Mouse (Mus musculus): Measurements from ENCODE around the gene Eepd1. TPM values are rescaled to one million over a fixed set of nuclear protein-coding genes. Genes with fewer than 3 reads are reported as not detected.
A peak's percentile ranks its signal among the peaks of the same experiment; 100 is the strongest.

The Eepd1 gene
- polyA plus RNA-seq, 1 experiment = 13.9 TPM

DNA sequence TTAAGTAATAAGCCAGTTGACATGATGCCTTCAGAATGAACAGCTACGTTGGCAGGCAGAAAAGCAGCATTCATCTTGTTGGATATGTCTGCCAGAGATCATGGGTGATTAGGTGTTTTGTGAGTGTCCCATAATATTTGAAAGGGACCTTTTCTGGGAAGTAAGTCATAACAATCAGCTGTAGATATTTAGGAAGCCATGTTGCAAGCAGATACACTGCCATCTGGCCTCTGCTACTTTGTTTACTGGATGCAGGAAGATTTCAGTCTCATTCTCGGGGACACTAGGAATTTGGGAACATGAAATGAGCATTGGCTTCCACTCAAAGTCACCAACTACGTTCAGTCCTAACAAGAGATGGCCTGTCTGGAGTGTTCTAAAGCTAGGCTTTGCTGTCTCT lies 54.1 kb downstream of the Eepd1 start:
- Histone ChIP-seq H3K4me3 (ENCODE audit: insufficient read depth, low read depth, low read length) (no peak overlapping the region), H3K4me1 (ENCODE audit: control insufficient read depth, insufficient read depth, insufficient read length, low read length) (peaks cover 14% of the 10 kb centered on the region), H3K27ac (replicated peaks; ENCODE audit: low read depth, low read length) (no peak overlapping the region)

DNA sequence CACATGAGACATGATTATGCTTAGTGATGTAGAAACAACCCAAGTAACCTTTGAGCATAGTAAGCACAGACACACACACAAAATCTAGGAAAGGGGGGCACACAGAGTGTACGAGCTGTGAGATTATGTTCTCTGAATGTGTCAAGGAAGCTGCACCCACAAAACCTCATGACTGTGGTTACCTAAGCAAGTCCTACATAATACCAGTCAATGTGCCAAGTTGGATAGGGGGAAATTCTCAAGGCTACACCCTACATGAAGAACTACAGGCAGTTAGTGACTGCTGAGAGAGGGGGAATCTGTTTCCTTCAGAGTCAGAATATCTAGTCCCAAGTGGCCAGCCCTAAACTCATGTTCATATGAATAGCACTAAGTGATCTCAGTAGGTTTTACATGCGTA lies 58.1 kb downstream of the Eepd1 start:
- Histone ChIP-seq H3K4me3 (ENCODE audit: insufficient read depth, low read depth, low read length) (no peak overlapping the region), H3K27ac (replicated peaks; ENCODE audit: low read depth, low read length) (peak overlapping the region; percentile 15)

DNA sequence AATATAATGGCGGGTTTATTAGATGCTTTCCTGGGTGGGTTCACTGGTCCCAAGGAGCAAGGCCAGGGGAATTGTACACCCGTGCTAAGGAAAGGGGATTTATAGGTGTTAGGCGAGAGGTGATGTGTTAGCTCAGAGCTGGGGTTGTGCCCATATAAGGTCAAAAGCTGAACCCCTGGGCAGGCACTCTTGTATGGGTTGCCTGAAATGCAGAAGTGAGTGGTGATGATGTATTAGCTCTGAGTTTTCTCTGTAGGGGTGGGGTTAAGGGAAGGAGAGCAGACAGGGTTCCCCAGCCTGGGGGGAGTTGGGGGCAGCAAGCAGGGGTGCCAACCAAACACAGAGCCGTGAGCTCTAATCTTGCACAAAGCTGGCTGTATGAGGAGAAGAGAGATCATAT lies 60.0 kb downstream of the Eepd1 start:
- Histone ChIP-seq H3K27ac (replicated peaks; ENCODE audit: low read depth, low read length) (no peak overlapping the region), H3K4me3 (ENCODE audit: insufficient read depth, low read depth, low read length) (no peak overlapping the region), H3K4me1 (ENCODE audit: control insufficient read depth, insufficient read depth, insufficient read length, low read length) (peaks cover 21% of the 10 kb centered on the region)

More for the DNA sequence above, 58.1 kb downstream of the Eepd1 start:
- H3K4me1 ChIP-seq (ENCODE audit: control insufficient read depth, insufficient read depth, insufficient read length, low read length) = peaks cover 18% of the 10 kb centered on the region

DNA sequence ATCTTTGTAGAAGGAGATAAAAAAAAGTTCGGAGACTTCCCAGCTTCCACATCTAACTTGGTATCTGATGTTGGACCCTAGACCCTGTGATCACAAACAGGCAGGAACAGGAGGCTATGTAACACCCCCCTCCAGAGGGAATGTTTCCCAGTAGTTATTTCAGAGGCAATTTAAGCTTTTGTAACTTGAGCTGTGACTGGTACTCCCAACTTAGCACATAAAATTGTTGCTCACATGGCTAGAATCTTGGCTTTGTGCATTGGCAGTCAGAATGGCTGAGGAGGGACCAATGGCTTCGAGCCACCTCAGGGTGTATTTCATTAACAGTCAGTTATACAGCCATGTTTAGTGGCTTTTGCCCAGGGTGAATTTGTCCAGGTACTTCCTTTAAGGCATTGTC lies 63.9 kb downstream of the Eepd1 start:
- Histone ChIP-seq H3K4me3 (ENCODE audit: insufficient read depth, low read depth, low read length) (no peak overlapping the region), H3K4me1 (ENCODE audit: control insufficient read depth, insufficient read depth, insufficient read length, low read length) (peaks cover 24% of the 10 kb centered on the region), H3K27ac (replicated peaks; ENCODE audit: low read depth, low read length) (0 out of 2 replicates have a peak overlapping the region, but pooled peaks have one; percentile 15)

DNA sequence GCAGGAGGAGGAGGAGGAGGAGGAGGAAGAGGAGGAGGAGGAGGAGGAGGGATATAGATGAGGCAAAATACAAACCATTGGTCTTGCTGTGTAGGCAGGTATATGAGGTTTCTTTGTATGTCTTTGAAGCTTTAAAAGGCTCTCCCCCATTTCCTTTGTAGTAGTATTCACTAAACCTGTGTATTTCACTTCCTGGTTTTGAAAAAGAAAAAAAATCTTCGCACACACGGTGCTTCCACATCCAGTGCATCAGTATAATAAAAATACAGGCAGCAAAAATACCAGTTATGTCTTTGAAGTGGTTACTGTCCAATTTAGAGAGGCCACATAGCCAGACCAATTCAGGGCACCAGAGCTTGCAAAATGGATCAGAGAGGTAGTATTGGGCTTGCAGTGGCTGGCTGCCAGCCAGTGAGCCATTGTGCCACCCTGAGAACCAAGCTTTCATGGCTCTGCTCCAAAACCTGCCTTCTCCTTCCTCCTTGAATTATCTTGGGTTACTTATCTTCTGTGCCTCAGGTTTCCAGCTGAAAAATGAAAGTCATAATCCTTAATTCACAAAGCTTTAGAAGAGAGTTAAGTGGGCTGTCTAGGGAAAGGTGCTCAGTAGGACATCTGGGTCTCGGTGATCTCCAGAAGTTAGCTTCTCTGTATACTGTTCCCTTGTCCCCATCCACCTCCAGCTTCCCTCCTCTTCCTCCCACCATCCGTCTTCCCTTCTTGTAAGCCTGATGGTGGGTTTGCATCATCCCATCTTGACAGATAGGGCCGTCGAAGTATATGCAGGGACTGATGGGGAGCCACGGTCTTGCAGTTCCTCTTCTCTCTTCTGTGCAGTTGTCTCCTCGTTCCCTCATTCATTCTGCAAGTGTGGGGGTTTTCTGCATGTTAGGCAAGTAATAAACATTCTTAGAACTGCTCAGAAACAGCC lies 68.0 kb downstream of the Eepd1 start:
- Histone ChIP-seq H3K4me1 (ENCODE audit: control insufficient read depth, insufficient read depth, insufficient read length, low read length) (peaks cover 28% of the 10 kb centered on the region), H3K4me3 (ENCODE audit: insufficient read depth, low read depth, low read length) (no peak overlapping the region), H3K27ac (replicated peaks; ENCODE audit: low read depth, low read length) (no peak overlapping the region)

DNA sequence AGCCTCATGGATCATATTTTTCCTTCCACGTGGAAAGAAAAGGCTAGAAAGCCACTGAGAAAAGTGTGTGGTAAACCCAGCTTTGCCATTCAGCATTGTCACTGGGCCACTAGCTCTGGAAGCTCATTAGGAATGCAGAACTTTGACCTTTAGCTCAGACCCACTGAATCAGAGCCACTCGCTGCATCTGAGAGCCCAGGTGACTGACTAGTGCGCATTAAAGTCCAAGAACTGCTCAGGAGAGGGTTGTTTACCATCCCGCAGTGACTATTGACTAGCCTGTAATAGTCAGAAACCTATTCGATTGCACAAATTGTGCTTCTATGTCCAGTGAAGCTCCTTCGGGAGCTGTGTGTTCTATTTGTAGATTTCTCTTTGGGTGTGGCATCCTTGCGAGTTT lies 68.8 kb downstream of the Eepd1 start:
- Histone ChIP-seq H3K27ac (replicated peaks; ENCODE audit: low read depth, low read length) (no peak overlapping the region), H3K4me1 (ENCODE audit: control insufficient read depth, insufficient read depth, insufficient read length, low read length) (peaks cover 30% of the 10 kb centered on the region), H3K4me3 (ENCODE audit: insufficient read depth, low read depth, low read length) (no peak overlapping the region)

DNA sequence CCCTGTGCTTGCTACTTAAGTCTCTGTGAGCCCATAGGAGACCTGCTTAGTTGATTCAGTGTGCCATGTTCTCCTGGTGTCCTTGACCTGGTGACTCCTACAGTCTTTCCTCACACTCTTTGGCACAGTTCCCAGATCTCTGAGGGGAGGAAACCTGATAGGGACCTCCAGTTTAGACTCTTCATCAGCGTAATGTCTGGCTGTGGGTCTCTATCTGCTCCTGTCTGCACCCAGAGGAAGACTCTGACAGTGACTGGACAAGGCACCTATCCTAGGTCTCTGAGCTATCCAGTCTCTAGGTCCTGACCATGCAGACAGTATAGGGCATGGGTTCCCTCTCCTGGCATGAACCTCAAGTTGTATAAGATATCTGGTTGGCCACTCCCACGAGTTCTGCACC lies 71.2 kb downstream of the Eepd1 start:
- Histone ChIP-seq H3K4me3 (ENCODE audit: insufficient read depth, low read depth, low read length) (no peak overlapping the region), H3K27ac (replicated peaks; ENCODE audit: low read depth, low read length) (no peak overlapping the region), H3K4me1 (ENCODE audit: control insufficient read depth, insufficient read depth, insufficient read length, low read length) (peaks cover 35% of the 10 kb centered on the region)

DNA sequence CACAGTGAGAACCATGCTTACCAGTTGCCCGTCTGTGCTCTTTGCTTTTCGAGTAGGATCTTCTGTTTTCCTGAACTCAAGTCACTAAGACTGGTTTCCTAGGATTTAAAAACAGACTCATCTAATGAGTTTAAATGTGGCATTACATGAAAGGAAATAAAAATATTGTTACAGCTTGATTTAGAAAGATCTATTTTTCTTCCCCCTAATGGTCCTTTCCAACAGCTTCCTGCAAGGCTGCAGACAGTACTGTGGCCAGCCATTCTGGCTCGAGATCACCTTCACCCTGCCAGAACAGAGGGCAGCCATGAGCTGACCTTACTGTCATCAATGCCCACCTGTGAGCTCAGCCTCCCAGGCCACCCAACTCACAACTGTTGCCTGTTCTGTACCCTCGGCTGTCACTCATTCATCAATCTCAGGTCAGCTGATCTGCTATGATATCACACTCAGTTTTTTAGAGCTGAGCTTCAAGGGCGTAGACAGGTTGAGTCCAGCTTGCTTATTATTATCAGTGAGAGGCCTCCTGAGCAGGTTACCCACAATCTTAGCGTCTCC lies 73.0 kb downstream of the Eepd1 start:
- peaks cover 36% of the 10 kb centered on the region for H3K4me1 ChIP-seq (ENCODE audit: control insufficient read depth, insufficient read depth, insufficient read length, low read length)
- no peak overlapping the region for H3K4me3 ChIP-seq (ENCODE audit: insufficient read depth, low read depth, low read length)
- H3K27ac ChIP-seq (replicated peaks; ENCODE audit: low read depth, low read length) = peak overlapping the region; percentile 62; the same call in 1 of the 2 replicates

DNA sequence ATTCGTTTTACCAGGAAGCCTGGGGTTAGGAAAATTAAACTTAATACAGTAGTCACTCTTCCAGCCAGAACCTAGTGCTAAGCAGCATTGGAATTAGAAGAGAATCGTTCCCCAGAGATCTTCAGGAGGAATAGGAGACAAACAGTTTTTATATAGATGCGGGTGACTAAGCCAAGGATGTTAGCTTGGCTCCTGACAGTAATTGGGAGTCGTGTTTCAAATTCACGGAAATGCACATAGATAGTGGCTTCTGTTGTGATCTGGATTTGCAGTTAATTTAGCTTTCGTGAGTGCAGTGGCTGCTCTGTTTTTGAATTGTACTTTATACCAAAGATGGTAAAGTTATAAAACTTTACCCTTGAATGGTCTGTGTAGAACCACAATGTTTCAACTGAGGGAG lies 73.9 kb downstream of the Eepd1 start:
- 0 out of 2 replicates have a peak overlapping the region, but pooled peaks have one; percentile 32 for H3K27ac ChIP-seq (replicated peaks; ENCODE audit: low read depth, low read length)
- no peak overlapping the region for H3K4me3 ChIP-seq (ENCODE audit: insufficient read depth, low read depth, low read length)
- peaks cover 35% of the 10 kb centered on the region for H3K4me1 ChIP-seq (ENCODE audit: control insufficient read depth, insufficient read depth, insufficient read length, low read length)

DNA sequence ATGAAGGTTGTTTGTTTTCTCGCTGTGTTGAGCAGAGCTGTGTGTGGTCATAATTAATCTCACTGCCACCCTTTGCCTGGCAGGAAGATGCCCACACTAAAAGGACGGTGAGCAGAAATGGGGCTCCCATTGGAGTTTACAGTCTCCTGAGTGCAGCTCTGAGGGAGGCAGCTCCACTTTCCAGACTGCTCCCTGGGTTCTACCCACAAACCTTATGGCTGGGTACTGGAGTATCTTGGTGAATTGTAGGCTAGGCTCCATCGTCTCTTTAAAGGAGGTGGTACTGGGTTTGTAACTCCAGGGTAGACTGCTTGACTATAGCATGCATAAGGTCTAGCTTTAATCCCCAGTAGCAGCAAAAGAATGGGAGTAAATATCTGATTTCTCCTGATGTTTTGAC lies 74.7 kb downstream of the Eepd1 start:
- Histone ChIP-seq H3K27ac (replicated peaks; ENCODE audit: low read depth, low read length) (0 out of 2 replicates have a peak overlapping the region, but pooled peaks have one; percentile 53), H3K4me3 (ENCODE audit: insufficient read depth, low read depth, low read length) (no peak overlapping the region), H3K4me1 (ENCODE audit: control insufficient read depth, insufficient read depth, insufficient read length, low read length) (peaks cover 31% of the 10 kb centered on the region)

DNA sequence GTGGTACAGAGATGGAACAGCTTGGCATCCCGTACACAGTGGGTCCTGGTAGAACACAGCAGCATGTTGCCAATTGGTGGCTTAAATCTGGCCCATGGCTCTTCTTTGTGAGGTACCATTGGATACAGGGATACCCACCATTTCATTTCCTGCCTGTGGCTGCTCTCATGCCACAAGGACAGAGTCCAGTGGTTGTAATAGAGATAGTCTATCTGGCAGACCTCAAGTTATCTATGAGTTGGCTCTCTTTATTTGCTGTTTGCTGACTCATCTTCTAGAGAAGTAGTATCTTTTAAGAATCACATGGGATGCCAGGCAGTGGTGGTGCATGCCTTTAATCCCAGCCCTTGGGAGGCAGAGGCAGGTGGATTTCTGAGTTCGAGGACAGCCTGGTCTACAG lies 76.0 kb downstream of the Eepd1 start:
- H3K4me3 ChIP-seq (ENCODE audit: insufficient read depth, low read depth, low read length) = no peak overlapping the region
- H3K4me1 ChIP-seq (ENCODE audit: control insufficient read depth, insufficient read depth, insufficient read length, low read length) = peaks cover 26% of the 10 kb centered on the region
- H3K27ac ChIP-seq (replicated peaks; ENCODE audit: low read depth, low read length) = no peak overlapping the region

DNA sequence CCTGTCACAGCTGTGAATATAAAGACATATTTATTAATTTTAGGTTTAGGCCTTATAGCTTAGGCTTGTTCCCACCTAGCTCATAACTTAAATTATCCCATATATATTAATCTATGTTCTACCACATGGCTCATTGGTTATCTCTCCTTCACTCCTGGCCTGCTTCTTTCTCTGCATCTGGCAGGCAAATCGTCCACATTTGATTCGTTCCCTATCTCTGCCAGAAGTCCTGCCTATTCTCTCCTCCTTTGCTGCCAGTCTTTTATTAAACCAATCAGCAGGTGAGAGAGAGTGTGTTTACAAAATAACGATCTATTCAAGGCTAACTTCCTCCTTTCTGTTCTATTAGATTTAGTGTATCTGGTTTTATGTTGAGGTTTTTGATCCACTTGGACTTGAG lies 77.5 kb downstream of the Eepd1 start:
- H3K4me3 ChIP-seq (ENCODE audit: insufficient read depth, low read depth, low read length) = no peak overlapping the region
- peaks cover 23% of the 10 kb centered on the region for H3K4me1 ChIP-seq (ENCODE audit: control insufficient read depth, insufficient read depth, insufficient read length, low read length)
- no peak overlapping the region for H3K27ac ChIP-seq (replicated peaks; ENCODE audit: low read depth, low read length)

DNA sequence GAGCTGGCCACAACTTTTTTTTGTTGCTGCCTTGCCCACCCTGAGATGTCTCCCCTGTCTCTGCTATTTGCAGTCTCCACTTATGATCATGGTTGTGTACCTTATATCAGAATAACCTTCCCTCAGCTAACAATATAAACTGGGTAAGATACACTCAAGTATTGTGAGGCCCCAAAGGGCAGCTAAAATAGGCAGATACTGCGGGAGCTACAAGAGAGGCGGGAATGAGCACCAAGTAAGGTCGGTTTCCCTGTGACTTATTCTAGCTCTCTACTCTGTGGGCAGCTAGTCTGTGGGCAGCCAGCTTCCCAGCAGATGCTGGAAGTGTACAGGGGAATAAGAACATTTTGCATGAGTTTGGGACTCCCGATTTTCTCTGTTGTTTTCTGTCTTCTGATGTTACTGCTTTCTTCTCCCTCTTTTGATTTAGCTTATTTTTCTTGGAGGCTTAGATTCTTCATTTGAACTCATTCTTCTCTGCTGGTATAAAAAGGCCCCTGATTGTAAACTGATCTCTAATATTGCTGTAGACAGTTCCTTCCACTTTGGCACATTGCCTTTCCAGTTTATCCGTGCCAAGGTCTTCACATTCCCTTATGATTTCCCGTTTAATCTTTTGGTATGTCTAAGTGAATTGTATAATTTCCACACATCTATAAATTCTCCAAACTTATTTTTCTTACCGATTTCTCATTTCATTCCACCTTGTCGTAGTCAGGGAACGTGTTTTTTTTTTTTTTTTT lies 78.8 kb downstream of the Eepd1 start:
- Histone ChIP-seq H3K4me3 (ENCODE audit: insufficient read depth, low read depth, low read length) (no peak overlapping the region), H3K27ac (replicated peaks; ENCODE audit: low read depth, low read length) (no peak overlapping the region; the same call in 1 of the 2 replicates), H3K4me1 (ENCODE audit: control insufficient read depth, insufficient read depth, insufficient read length, low read length) (peaks cover 16% of the 10 kb centered on the region; the same call in 1 of the 2 replicates)

DNA sequence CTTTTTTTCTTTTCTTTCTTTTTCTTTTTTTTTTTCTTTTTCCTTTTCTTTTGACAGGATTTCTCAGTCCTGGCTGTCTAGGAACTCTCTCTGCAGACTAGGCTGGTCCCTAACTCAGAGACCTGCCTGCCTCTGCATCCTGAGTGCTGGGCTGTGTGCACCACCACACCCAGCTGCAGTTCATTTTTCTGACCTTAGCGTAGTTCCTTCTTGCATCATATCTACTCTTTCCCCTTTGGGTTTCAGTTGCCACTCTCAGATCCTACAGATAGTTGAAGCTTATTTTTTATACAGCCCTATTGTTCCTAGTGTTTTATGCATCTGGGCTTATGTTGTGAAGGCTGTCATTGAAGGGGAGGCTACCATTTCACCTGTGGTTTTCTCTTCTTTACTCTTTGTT lies 79.8 kb downstream of the Eepd1 start:
- peaks cover 13% of the 10 kb centered on the region; the same call in 1 of the 2 replicates for H3K4me1 ChIP-seq (ENCODE audit: control insufficient read depth, insufficient read depth, insufficient read length, low read length)
- no peak overlapping the region for H3K27ac ChIP-seq (replicated peaks; ENCODE audit: low read depth, low read length)
- H3K4me3 ChIP-seq (ENCODE audit: insufficient read depth, low read depth, low read length) = no peak overlapping the region

DNA sequence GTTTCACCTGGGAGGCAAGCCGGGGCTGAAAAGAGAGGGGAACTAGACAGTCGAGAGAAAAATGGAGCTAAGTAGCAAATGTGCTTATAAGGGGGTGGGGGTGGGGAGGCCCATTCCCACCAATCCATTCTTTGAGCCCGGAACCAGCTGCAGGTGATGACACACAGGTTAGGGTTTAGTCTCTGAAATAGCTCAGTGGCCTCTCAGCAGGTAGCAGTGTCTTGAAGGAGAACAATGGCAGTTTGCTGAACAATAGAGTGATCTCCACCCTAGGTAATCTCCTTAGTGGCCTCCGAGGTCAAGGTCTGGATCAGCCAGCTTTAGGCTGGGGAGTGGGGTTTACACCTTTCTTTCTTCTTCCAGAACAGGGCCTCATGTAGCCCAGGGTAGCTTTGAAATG lies 82.5 kb downstream of the Eepd1 start:
- Histone ChIP-seq H3K27ac (replicated peaks; ENCODE audit: low read depth, low read length) (no peak overlapping the region), H3K4me3 (ENCODE audit: insufficient read depth, low read depth, low read length) (no peak overlapping the region), H3K4me1 (ENCODE audit: control insufficient read depth, insufficient read depth, insufficient read length, low read length) (peaks cover 15% of the 10 kb centered on the region; the same call in 1 of the 2 replicates)
